Mouse (Mus musculus): ENCODE measurements around the gene Mcf2l. TPM values are rescaled to one million over a fixed set of nuclear protein-coding genes. Genes with fewer than 3 reads are reported as not detected.

The Mcf2l gene
- total and polyA plus RNA-seq, 2 experiments from 2014 or later, result 6.6 to 22.9 TPM

DNA sequence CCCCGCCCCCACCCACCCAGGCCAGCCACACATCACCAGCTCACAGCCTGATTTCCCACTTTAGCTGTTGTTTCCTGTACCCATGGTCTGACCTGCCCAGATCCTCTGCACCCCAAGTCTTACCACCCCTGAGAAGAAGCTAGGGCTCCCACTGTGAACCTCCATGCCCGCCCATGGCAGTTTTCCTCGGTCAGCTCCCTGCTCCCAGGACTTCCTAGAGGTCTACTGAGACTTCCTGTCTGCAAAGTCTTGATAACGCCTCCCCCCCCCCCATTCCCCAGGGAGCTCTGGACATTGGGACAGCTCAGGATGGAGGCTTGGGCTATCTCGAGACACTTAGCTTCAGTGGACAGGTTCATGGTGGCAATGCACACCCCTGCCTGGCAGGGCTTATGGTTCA lies 31.5 kb downstream of the Mcf2l start:
- Histone ChIP-seq H3K27me3 (ENCODE audit: control insufficient read depth, insufficient read depth, low read length) (no peaks in the 10 kb centered on the region; the same call in 1 of the 2 replicates), H3K9ac (replicated peaks; ENCODE audit: low read depth, low read length) (no peak overlapping the region), H3K27ac (ENCODE audit: low read depth) (peak overlapping the region; percentile 78), H3K4me3 (ENCODE audit: low read depth, low read length) (no peak overlapping the region), H3K9me3 (replicated peaks; ENCODE audit: control insufficient read depth, low read length) (no peaks in the 10 kb centered on the region), H3K4me1 (ENCODE audit: control insufficient read depth, insufficient read depth) (no peaks in the 10 kb centered on the region), H3K4me2 (ENCODE audit: low read depth, low read length) (no peak overlapping the region), H3K36me3 (replicated peaks; ENCODE audit: control insufficient read depth, insufficient read depth, low read length) (no peaks in the 10 kb centered on the region)
- DNase-seq (ENCODE audit: low spot score) (no peak), ATAC-seq (ENCODE audit: insufficient read depth, low read depth) (no peak)
- WGBS, result 60% methylated on average over 5 of the region's 5 CpGs
- TF ChIP-seq EP300 (IDR thresholded peaks at IDR 0.05; ENCODE audit: low read depth) (no peak), CTCF (IDR thresholded peaks at IDR 0.05; ENCODE audit: low read depth) (no peak)

DNA sequence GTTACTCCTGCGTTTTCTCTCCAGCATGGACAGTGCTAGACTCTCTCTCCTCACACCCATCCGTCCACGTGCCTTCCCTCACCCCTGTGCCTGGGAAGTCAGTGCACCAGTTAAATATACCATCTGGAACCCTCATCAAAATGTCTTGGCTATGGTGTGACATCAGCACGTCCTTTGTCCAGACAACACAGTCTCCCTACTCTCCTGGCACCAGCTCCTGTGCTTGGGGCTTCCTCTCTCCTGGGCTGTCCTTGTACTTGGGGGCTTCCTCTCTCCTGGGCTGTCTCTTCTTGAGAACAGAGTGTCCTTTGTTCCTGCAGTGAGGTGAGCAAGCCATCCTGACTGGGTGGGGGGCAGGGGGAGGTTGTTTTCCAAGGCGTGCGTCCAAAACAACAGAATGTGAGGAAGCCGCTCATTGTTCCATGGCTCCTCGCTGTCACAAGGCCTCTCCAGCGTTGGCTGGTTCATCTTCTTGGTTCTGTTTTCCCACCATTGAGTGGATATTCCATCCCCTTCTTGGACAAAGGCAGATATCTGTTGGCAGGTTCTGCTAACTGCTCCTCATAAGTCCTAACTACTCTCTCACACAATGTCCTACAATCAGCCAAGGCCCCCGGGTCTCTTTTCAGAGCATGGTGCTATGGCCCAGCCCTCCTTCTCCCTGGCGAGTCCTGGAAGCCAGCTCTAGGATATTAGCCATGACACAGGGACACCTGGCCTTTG lies 32.2 kb downstream of the Mcf2l start:
- H3K9me3 ChIP-seq (replicated peaks; ENCODE audit: control insufficient read depth, low read length), result no peaks in the 10 kb centered on the region
- no peaks in the 10 kb centered on the region; the same call in 1 of the 2 replicates for H3K27me3 ChIP-seq (ENCODE audit: control insufficient read depth, insufficient read depth, low read length)
- WGBS, result 63% methylated on average over 11 of the region's 11 CpGs
- peak overlapping the region; percentile 78 for H3K27ac ChIP-seq (ENCODE audit: low read depth)
- no peak overlapping the region for H3K4me3 ChIP-seq (ENCODE audit: low read depth, low read length)
- H3K4me1 ChIP-seq (ENCODE audit: control insufficient read depth, insufficient read depth), result no peaks in the 10 kb centered on the region
- DNase-seq (ENCODE audit: low spot score) (peak; percentile 43), ATAC-seq (ENCODE audit: insufficient read depth, low read depth) (peak; percentile 90)
- H3K36me3 ChIP-seq (replicated peaks; ENCODE audit: control insufficient read depth, insufficient read depth, low read length), result no peaks in the 10 kb centered on the region
- no peak overlapping the region for H3K4me2 ChIP-seq (ENCODE audit: low read depth, low read length)
- H3K9ac ChIP-seq (replicated peaks; ENCODE audit: low read depth, low read length), result no peak overlapping the region
- TF ChIP-seq CTCF (IDR thresholded peaks at IDR 0.05; ENCODE audit: low read depth), result no peak
- TF ChIP-seq EP300 (IDR thresholded peaks at IDR 0.05; ENCODE audit: low read depth), result peak; percentile 95

DNA sequence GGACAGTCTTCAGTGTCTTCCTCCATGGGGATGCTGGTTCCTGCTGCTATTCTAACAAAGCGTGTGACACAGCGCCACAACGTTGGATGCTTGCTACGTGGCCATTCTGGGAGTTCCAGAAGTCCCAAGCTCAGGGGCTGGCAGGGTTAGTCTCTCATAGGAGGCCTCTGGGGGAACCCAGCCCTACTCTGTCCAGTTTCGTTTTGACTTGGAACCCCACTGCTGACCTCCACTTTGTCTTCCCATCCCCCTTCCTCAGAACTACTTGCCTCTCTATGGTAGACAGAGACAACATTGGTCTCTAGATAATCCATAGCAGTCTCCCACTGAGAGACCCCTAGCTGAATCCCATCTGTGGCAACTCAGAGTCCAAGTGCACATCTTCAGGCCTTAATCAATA lies 33.0 kb downstream of the Mcf2l start:
- H3K9me3 ChIP-seq (replicated peaks; ENCODE audit: control insufficient read depth, low read length), result no peaks in the 10 kb centered on the region
- H3K4me2 ChIP-seq (ENCODE audit: low read depth, low read length), result no peak overlapping the region
- no peak for DNase-seq (ENCODE audit: low spot score)
- peak overlapping the region; percentile 78 for H3K27ac ChIP-seq (ENCODE audit: low read depth)
- TF ChIP-seq EP300 (IDR thresholded peaks at IDR 0.05; ENCODE audit: low read depth) (no peak), CTCF (IDR thresholded peaks at IDR 0.05; ENCODE audit: low read depth) (no peak)
- H3K4me3 ChIP-seq (ENCODE audit: low read depth, low read length), result no peak overlapping the region
- WGBS, result 74% methylated on average over 5 of the region's 5 CpGs
- no peak overlapping the region for H3K9ac ChIP-seq (replicated peaks; ENCODE audit: low read depth, low read length)
- H3K4me1 ChIP-seq (ENCODE audit: control insufficient read depth, insufficient read depth), result no peaks in the 10 kb centered on the region
- no peaks in the 10 kb centered on the region for H3K27me3 ChIP-seq (ENCODE audit: control insufficient read depth, insufficient read depth, low read length)
- no peaks in the 10 kb centered on the region for H3K36me3 ChIP-seq (replicated peaks; ENCODE audit: control insufficient read depth, insufficient read depth, low read length)
- ATAC-seq (ENCODE audit: insufficient read depth, low read depth), result no peak

DNA sequence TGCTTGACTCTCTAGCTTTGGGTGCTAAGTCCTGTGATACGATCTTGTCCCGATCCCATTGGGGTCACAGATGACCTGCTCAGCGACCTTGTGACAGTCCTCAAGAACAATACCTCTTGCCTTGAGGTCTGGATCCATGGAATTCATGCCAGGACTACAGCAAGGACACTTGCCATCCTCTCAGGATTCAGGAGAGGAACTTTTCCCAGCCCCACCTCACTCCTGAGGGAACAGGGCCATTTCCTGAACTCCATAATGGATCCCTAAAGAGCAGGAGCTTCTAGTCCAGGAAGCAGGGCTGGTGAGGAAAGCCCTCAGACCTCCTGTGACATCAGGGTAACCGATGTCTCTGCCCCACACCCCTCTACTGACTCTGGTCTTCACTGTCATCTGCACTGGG lies 34.1 kb downstream of the Mcf2l start:
- ATAC-seq (ENCODE audit: insufficient read depth, low read depth), result no peak
- no peak overlapping the region for H3K9ac ChIP-seq (replicated peaks; ENCODE audit: low read depth, low read length)
- peak overlapping the region; percentile 78 for H3K27ac ChIP-seq (ENCODE audit: low read depth)
- H3K9me3 ChIP-seq (replicated peaks; ENCODE audit: control insufficient read depth, low read length), result no peaks in the 10 kb centered on the region
- no peak overlapping the region for H3K4me2 ChIP-seq (ENCODE audit: low read depth, low read length)
- H3K36me3 ChIP-seq (replicated peaks; ENCODE audit: control insufficient read depth, insufficient read depth, low read length), result no peaks in the 10 kb centered on the region
- TF ChIP-seq EP300 (IDR thresholded peaks at IDR 0.05; ENCODE audit: low read depth) (no peak), CTCF (IDR thresholded peaks at IDR 0.05; ENCODE audit: low read depth) (no peak)
- H3K4me3 ChIP-seq (ENCODE audit: low read depth, low read length), result no peak overlapping the region
- no peaks in the 10 kb centered on the region for H3K27me3 ChIP-seq (ENCODE audit: control insufficient read depth, insufficient read depth, low read length)
- DNase-seq (ENCODE audit: low spot score), result no peak
- 61% methylated on average over 4 of the region's 4 CpGs for WGBS
- no peaks in the 10 kb centered on the region for H3K4me1 ChIP-seq (ENCODE audit: control insufficient read depth, insufficient read depth)

DNA sequence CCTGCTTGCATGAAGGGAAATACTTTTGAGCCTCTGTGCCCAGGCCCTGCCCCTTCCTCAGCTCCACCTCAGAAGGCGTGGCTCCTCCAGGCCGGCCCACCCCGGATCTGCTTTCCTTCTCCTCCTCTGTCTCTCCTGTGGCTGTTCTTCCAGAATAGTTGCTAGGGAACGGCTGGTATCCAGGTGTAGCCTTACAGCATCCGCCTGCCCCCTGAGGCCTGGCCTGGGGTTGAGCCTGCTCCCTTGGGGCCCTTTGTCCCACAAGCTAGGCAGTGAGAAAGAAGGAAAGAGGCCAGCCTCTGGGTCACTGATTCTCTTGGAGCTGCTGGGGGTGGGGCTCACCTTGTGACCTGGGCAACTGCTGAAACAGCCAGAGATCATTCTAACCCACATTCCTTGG lies 38.4 kb downstream of the Mcf2l start:
- Histone ChIP-seq H3K4me3 (ENCODE audit: low read depth, low read length) (no peak overlapping the region), H3K4me1 (ENCODE audit: control insufficient read depth, insufficient read depth) (peaks cover 5% of the 10 kb centered on the region; the same call in 1 of the 2 replicates), H3K9ac (replicated peaks; ENCODE audit: low read depth, low read length) (no peak overlapping the region), H3K4me2 (ENCODE audit: low read depth, low read length) (no peak overlapping the region), H3K9me3 (replicated peaks; ENCODE audit: control insufficient read depth, low read length) (no peaks in the 10 kb centered on the region), H3K27ac (ENCODE audit: low read depth) (no peak overlapping the region), H3K36me3 (replicated peaks; ENCODE audit: control insufficient read depth, insufficient read depth, low read length) (no peaks in the 10 kb centered on the region), H3K27me3 (ENCODE audit: control insufficient read depth, insufficient read depth, low read length) (0 out of 2 replicates have a peak, but pooled peaks cover 3% of the 10 kb centered on the region)
- DNase-seq (ENCODE audit: low spot score) (no peak), ATAC-seq (ENCODE audit: insufficient read depth, low read depth) (no peak)
- TF ChIP-seq CTCF (IDR thresholded peaks at IDR 0.05; ENCODE audit: low read depth), result no peak
- no peak for TF ChIP-seq EP300 (IDR thresholded peaks at IDR 0.05; ENCODE audit: low read depth)
- WGBS, result 49% methylated on average over 5 of the region's 5 CpGs

All from heart, postnatal 0 days (tissue).